Mouse (Mus musculus): ENCODE measurements around the gene Smarcc1. TPM values are rescaled to one million over a fixed set of nuclear protein-coding genes. Genes with fewer than 3 reads are reported as not detected.

Smarcc1 gene
- total RNA-seq, 2 experiments from 2014 or later, result 67.0 to 72.3 TPM

GRCm38 (mm10) chr9:110230395-110231071 is 113.0 kb downstream of the Smarcc1 start:
- DNase-seq (ENCODE audit: low spot score in 2 of 2), result no peak

GRCm38 (mm10) chr9:110234962-110235361 is 117.5 kb downstream of the Smarcc1 start:
- DNase-seq (ENCODE audit: low spot score in 2 of 2), result no peak

- DNase-seq (ENCODE audit: low spot score in 2 of 2), result no peak
Observed at GRCm38 (mm10) chr9:110243221-110243833, 125.8 kb downstream of the Smarcc1 start, which contains the start of gene Cspg5. Gene Cspg5 (plus strand): TSS chr9:110243783.

GRCm38 (mm10) chr9:110244567-110244888 is 127.0 kb downstream of the Smarcc1 start:
- no peak for DNase-seq (ENCODE audit: low spot score in 2 of 2)

GRCm38 (mm10) chr9:110244889-110245589 is 127.5 kb downstream of the Smarcc1 start:
- DNase-seq (ENCODE audit: low spot score in 2 of 2), result peak; percentile 76 to 82

- DNase-seq (ENCODE audit: low spot score in 2 of 2), result peak; percentile 77 to 83
Observed at GRCm38 (mm10) chr9:110245590-110246320, 128.2 kb downstream of the Smarcc1 start.

GRCm38 (mm10) chr9:110246321-110246640 is 128.8 kb downstream of the Smarcc1 start:
- no peak for DNase-seq (ENCODE audit: low spot score in 2 of 2)

GRCm38 (mm10) chr9:110247049-110247448 is 129.5 kb downstream of the Smarcc1 start:
- no peak for DNase-seq (ENCODE audit: low spot score in 2 of 2)

GRCm38 (mm10) chr9:110248861-110249260 is 131.4 kb downstream of the Smarcc1 start:
- DNase-seq (ENCODE audit: low spot score in 2 of 2), result no peak

- peak; percentile 64 to 72 for DNase-seq (ENCODE audit: low spot score in 2 of 2)
Observed at GRCm38 (mm10) chr9:110249823-110250543, 132.5 kb downstream of the Smarcc1 start.

- DNase-seq (ENCODE audit: low spot score in 2 of 2), result peak in 1 of 2 experiments; percentile 37
Observed at GRCm38 (mm10) chr9:110250776-110251175, 133.3 kb downstream of the Smarcc1 start.

- DNase-seq (ENCODE audit: low spot score in 2 of 2), result peak; percentile 39 to 54
Observed at GRCm38 (mm10) chr9:110255407-110256019, 138.0 kb downstream of the Smarcc1 start.

GRCm38 (mm10) chr9:110258646-110259045 is 141.1 kb downstream of the Smarcc1 start:
- no peak for DNase-seq (ENCODE audit: low spot score in 2 of 2)

- DNase-seq (ENCODE audit: low spot score in 2 of 2), result no peak
Observed at GRCm38 (mm10) chr9:110259118-110259517, 141.6 kb downstream of the Smarcc1 start.

GRCm38 (mm10) chr9:110263181-110263580 is 145.7 kb downstream of the Smarcc1 start:
- no peak for DNase-seq (ENCODE audit: low spot score in 2 of 2)

GRCm38 (mm10) chr9:110264991-110265390 is 147.5 kb downstream of the Smarcc1 start:
- DNase-seq (ENCODE audit: low spot score in 2 of 2), result no peak

- DNase-seq (ENCODE audit: low spot score in 2 of 2), result no peak
Observed at GRCm38 (mm10) chr9:110268416-110268815, 150.9 kb downstream of the Smarcc1 start.

GRCm38 (mm10) chr9:110272330-110272729 is 154.8 kb downstream of the Smarcc1 start:
- DNase-seq (ENCODE audit: low spot score in 2 of 2), result no peak

- DNase-seq (ENCODE audit: low spot score in 2 of 2), result no peak
Observed at GRCm38 (mm10) chr9:110273507-110273906, 156.0 kb downstream of the Smarcc1 start.

GRCm38 (mm10) chr9:110275882-110276281 is 158.4 kb downstream of the Smarcc1 start:
- DNase-seq (ENCODE audit: low spot score in 2 of 2), result no peak

Data from layer of hippocampus, postnatal 10 days (tissue).